Mouse (Mus musculus) spleen, adult 2 months (tissue): ENCODE results near the gene Gucy2f. TPM values are rescaled to one million over a fixed set of nuclear protein-coding genes. Genes with fewer than 3 reads are reported as not detected.
"Not testable (repeated sequence)": the region's sequence is repeated elsewhere in the genome, so short reads cannot be mapped to it uniquely, and the experiment has no call there.

Source experiments
- DNase-seq, 2 experiments: peaks; one replicate each; pipeline versions ENCODE4 v3.0.0 to v3.0.0-alpha.2; 2012 to 2021; ENCODE audit warnings: low spot score in 2 of 2, low read depth in 1 of 2
- H3K27ac ChIP-seq: fragments of 200-500 bp; 2 replicates; pipeline ENCODE4 v1.5.1; 2012; ENCODE audit warnings: low read length, inconsistent platforms; ENCODE audit not compliant: insufficient read depth
- H3K27me3 ChIP-seq: fragments of 200-500 bp; 2 replicates; pipeline ENCODE4 v1.6.1; 2012; ENCODE audit warnings: mild to moderate bottlenecking, moderate library complexity, low read length, inconsistent platforms; ENCODE audit not compliant: control insufficient read depth, insufficient read depth
- H3K36me3 ChIP-seq: fragments of 200-500 bp; 2 replicates; pipeline ENCODE4 v1.6.1; 2012; ENCODE audit warnings: mild to moderate bottlenecking, low read length, inconsistent platforms; ENCODE audit not compliant: control insufficient read depth, insufficient read depth
- H3K4me1 ChIP-seq: fragments of 200-500 bp; 2 replicates; pipeline ENCODE4 v1.6.1; 2011; ENCODE audit warnings: inconsistent platforms; ENCODE audit not compliant: control insufficient read depth, insufficient read depth, insufficient read length
- H3K4me3 ChIP-seq: fragments of 200-500 bp; 2 replicates; pipeline ENCODE4 v1.5.1; 2011; ENCODE audit warnings: mild to moderate bottlenecking, inconsistent platforms; ENCODE audit not compliant: insufficient read depth, insufficient read length; ENCODE audit errors: extremely low read depth
- CTCF ChIP-seq: fragments of 200-500 bp; IDR thresholded peaks from 2 replicates; pipeline ENCODE4 v1.5.1; 2011; ENCODE audit warnings: mild to moderate bottlenecking, inconsistent platforms; ENCODE audit not compliant: insufficient read depth, insufficient read length, insufficient replicate concordance; ENCODE audit errors: extremely low read depth
- POLR2A ChIP-seq: fragments of 200-500 bp; IDR thresholded peaks from 2 replicates; pipeline ENCODE4 v1.6.1; 2011; ENCODE audit warnings: low read depth, low read length, inconsistent platforms
- WGBS: fragments of 180-500 bp; shearing (Covaris S2); methylation state at CpG from one replicate; pipeline ENCODE4 v1.1.7; 2018; 5-methylcytosine and 5-hydroxymethylcytosine counted together
- polyA plus RNA-seq: library from polyadenylated mRNA; depleted of rRNA; stranded (reverse); fragments of >200 nt; gene quantifications from 2 replicates; pipeline ENCODE4 v1.2.3, GENCODE M21; 2012; rRNA removed

Gucy2f gene
- polyA plus RNA-seq: not detected in 2 replicates

DNA sequence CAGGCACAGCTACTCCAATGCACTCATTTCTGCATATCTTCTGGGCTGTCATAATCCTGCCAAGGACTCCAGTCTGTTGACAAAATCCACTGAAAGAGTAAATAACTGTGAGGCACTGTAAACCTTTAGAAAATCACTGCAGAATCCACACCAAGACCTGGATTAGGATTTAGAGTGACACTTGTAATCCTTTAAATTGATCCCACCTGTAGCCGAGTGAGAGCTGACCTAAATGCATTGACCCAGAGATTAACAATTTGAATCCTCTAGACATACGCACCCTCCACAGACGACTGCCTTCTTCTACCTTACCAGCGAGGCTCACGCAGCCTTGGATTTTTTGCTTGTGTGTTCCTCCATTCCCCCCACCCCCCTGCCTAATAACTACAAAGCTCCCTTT lies at the start of gene Gucy2f:
TSS of gene Gucy2f (minus strand) at position 101 of the 400 bp plus-strand sequence.
- TF ChIP-seq CTCF (no peak), POLR2A (no peak)
- DNase-seq: no peak
- WGBS: 79% methylated on average over 5 of the region's 5 CpGs

DNA sequence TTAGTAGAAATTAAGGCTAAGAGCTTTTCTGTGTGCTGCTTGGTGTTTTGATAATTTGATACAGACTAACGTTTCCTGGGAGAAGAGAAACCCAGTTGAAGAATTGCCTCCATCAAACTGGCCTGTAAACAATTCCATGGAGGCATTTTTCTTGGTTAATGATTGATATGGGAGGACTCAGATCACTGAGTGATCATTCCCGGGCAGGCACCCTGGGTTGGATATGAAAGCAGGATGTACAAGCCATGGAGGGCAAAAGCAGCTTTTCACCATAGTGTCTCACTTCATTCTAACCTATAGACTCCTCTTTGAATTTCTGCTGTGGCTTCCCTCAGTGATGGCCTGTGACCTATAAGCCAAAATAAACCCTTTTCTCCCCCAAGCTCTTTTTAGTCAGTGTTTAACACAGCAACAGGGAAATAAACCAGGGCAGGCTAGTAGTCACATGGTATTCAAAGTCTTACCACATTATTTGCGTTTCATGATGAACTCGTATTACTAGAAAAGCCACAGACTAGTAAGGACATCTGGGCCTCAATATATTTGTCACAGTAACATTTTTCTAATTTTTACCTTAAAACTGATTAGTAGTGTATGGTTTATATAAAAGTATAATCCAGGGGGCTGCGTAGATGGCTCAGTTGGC lies 49.1 kb upstream of the Gucy2f start:
- no peaks in the 10 kb centered on the region for H3K36me3 ChIP-seq
- 81% methylated on average over 5 of the region's 5 CpGs for WGBS
- H3K27ac ChIP-seq: no peak overlapping the region
- H3K4me1 ChIP-seq: no peaks in the 10 kb centered on the region
- TF ChIP-seq CTCF (no peak), POLR2A (no peak)
- no peaks in the 10 kb centered on the region for H3K27me3 ChIP-seq
- no peak overlapping the region for H3K4me3 ChIP-seq
- no peak for DNase-seq

More for the DNA sequence above, at the start of gene Gucy2f:
- Histone ChIP-seq H3K27ac (no peak within 1 kb of the TSS), H3K27me3 (no peaks in the 10 kb centered on the region), H3K4me1 (no peaks in the 10 kb centered on the region), H3K36me3 (no peaks in the 10 kb centered on the region), H3K4me3 (no peak within 1 kb of the TSS)

- WGBS: 59% methylated on average over 2 of the region's 2 CpGs
- no peak for DNase-seq
- Histone ChIP-seq H3K27ac (no peak overlapping the region), H3K4me3 (no peak overlapping the region), H3K27me3 (no peaks in the 10 kb centered on the region), H3K4me1 (no peaks in the 10 kb centered on the region), H3K36me3 (no peaks in the 10 kb centered on the region)
- no peak for TF ChIP-seq CTCF
Observed at GRCm38 (mm10) chrX:142237101-142237500, 40.4 kb upstream of the Gucy2f start.

DNA sequence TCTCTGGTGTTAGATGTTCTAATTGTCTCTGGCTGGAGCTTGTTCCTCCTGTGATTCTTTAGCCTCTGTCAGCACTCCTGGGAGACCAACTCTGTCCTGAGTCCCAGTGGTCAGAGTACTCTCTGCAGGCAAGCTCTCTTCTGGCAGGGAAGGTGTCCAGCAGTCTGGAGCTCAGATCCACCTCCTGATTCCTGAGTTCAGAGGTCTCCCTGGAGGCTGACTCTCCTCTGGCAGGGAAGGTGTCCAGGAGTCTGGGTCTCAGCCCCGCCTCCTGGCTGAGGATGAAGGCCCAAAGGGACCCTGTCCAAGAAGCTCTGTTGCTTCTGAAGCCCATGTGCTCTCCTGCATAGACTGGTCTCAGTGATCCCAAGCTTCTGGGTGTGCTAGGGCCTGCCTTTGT lies 39.4 kb upstream of the Gucy2f start:
- H3K4me3 ChIP-seq, H3K27me3 ChIP-seq, H3K36me3 ChIP-seq, H3K4me1 ChIP-seq, H3K27ac ChIP-seq, DNase-seq: not testable (repeated sequence)
- 95% methylated on average over 1 of the region's 1 CpGs for WGBS

- Histone ChIP-seq H3K4me3 (peak overlapping the region; percentile 44; the same call in 1 of the 2 replicates), H3K4me1 (no peaks in the 10 kb centered on the region), H3K27me3 (no peaks in the 10 kb centered on the region), H3K36me3 (no peaks in the 10 kb centered on the region), H3K27ac (no peak overlapping the region)
- 33% methylated on average over 7 of the region's 7 CpGs for WGBS
- TF ChIP-seq CTCF (no peak), POLR2A (no peak)
- no peak for DNase-seq
Observed at GRCm38 (mm10) chrX:142228769-142229158, 32.0 kb upstream of the Gucy2f start.

DNA sequence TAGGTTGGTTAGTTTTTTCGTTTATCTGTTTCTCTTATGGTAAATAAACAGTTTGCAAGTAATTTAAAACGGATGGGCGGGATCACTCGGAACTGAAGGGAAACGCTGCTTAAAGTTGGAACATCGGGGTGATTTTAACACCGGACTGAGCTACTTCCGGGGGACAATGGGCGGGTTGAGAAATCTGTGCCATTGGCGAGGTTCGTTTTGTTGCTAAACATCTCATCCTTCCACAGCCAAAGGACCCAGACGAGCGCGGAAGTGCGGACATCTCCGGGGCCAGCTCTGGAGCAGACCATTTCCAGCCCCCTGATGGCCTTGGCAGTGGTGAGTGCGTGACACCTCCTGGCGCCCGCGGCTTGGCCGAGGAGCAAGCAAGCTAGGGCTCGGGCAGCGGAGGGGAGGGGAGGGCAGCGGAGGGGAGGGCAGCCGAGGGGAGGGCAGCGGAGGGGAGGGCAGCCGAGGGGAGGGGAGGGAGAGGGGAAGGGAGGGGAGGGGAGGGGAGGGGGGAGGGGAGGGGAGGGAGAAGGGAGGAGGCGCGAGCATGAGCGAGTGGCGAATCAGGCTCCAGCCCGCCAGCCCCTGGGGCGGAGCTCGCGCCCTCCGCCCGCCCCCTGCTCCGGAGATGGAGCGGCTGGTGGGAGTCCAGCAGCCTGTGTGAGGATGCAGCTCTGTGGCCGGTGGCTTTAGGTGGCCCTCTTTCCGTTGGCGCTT lies 31.5 kb upstream of the Gucy2f start:
- no peaks in the 10 kb centered on the region for H3K27me3 ChIP-seq
- H3K4me1 ChIP-seq: no peaks in the 10 kb centered on the region
- H3K27ac ChIP-seq: peak overlapping the region; percentile 91
- TF ChIP-seq POLR2A (no peak), CTCF (no peak)
- WGBS: 25% methylated on average over 33 of the region's 42 CpGs
- DNase-seq: peak; percentile 40 to 74
- peak overlapping the region; percentile 98 for H3K4me3 ChIP-seq
- no peaks in the 10 kb centered on the region for H3K36me3 ChIP-seq

DNA sequence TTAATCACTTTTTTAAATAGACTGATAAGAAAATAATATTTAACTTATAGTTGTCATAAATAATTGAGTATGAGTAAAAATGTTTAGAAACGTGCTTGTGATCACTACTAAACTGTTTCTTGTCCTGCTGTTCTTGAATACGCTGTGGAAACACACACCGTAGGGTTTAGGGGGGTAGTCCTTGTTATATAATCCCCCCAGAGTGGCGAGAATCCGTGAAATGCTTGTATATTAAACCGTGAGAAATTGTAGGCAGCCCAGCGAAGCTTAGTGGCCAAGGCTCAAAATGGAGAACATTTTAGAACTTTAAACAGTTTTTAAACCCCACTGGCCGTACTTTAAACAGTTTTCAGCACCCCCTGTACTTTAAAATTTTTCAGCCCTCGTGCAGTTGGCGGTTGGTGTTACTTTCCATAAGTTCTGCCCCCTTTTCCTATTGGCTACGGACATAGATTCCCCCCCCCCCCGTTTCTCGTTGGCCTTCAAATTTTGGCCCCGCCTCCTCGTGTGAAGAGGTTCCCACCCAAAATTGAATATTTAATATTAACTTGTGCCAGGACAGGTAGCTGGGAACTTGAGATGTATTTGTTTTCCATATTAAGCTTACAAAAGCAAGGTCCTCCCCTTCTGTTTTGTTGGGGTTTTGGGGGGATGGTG lies 30.8 kb upstream of the Gucy2f start:
- TF ChIP-seq POLR2A (no peak), CTCF (no peak)
- Histone ChIP-seq H3K4me1 (no peaks in the 10 kb centered on the region), H3K27me3 (no peaks in the 10 kb centered on the region), H3K27ac (peak overlapping the region; percentile 91; the same call in 1 of the 2 replicates), H3K36me3 (no peaks in the 10 kb centered on the region), H3K4me3 (peak overlapping the region; percentile 98)
- WGBS: 25% methylated on average over 15 of the region's 15 CpGs
- DNase-seq: peak; percentile 18 to 67
